Mouse (Mus musculus) heart, embryonic 14.5 days (tissue): ENCODE data around the gene Rnd1. TPM values are rescaled to one million over a fixed set of nuclear protein-coding genes. Genes with fewer than 3 reads are reported as not detected.

Source experiments
- ATAC-seq: fragments of 200-750 bp; cut with Nextera tagmentation; 2 replicates; pipeline ENCODE4 v1.8.0; 2017; ENCODE audit warnings: low read depth, moderate TSS enrichment; ENCODE audit not compliant: insufficient number of reproducible peaks, insufficient read depth, low FRiP score
- H3K27ac ChIP-seq, 2 experiments: fragments of 200-500 bp in 1 of 2; fragments of 300-500 bp in 1 of 2; sonication (generic) in 1 of 2; replicated peaks in 1 of 2; 2 replicates each; pipeline ENCODE4 v1.5.1; 2012 to 2014; ENCODE audit warnings: low read depth in 2 of 2, low read length in 2 of 2, control low read depth in 1 of 2, mild to moderate bottlenecking in 1 of 2, mixed read lengths in 1 of 2; ENCODE audit not compliant: control insufficient read depth in 1 of 2, insufficient read depth in 1 of 2
- H3K27me3 ChIP-seq: fragments of 300-500 bp; sonication (generic); 2 replicates; pipeline ENCODE4 v1.6.1; 2014; ENCODE audit warnings: mild to moderate bottlenecking, low read length, control low read depth; ENCODE audit not compliant: control insufficient read depth, insufficient read depth
- H3K36me3 ChIP-seq: fragments of 300-500 bp; sonication (generic); 2 replicates; pipeline ENCODE4 v1.6.1; 2014; ENCODE audit warnings: mild to moderate bottlenecking, control low read depth, low read length, mixed read lengths; ENCODE audit not compliant: control insufficient read depth, insufficient read depth
- H3K4me1 ChIP-seq, 2 experiments: fragments of 200-500 bp in 1 of 2; fragments of 300-500 bp in 1 of 2; sonication (generic) in 1 of 2; 2 replicates each; pipeline ENCODE4 v1.6.1; 2012 to 2014; ENCODE audit warnings: low read length in 2 of 2, control low read depth in 1 of 2, mixed read lengths in 1 of 2; ENCODE audit not compliant: control insufficient read depth in 2 of 2, insufficient read depth in 2 of 2
- H3K4me2 ChIP-seq: fragments of 300-500 bp; sonication (generic); 2 replicates; pipeline ENCODE4 v1.6.1; 2014; ENCODE audit warnings: mild to moderate bottlenecking, low read length
- H3K4me3 ChIP-seq, 2 experiments: fragments of 200-500 bp in 1 of 2; fragments of 300-500 bp in 1 of 2; sonication (generic) in 1 of 2; 2 replicates each; pipeline ENCODE4 v1.5.1; 2012 to 2014; ENCODE audit warnings: low read length in 2 of 2, mild to moderate bottlenecking in 2 of 2, control low read depth in 1 of 2, low read depth in 1 of 2, moderate library complexity in 1 of 2; ENCODE audit not compliant: control insufficient read depth in 1 of 2, insufficient read depth in 1 of 2
- H3K9ac ChIP-seq: fragments of 300-500 bp; sonication (generic); 2 replicates; pipeline ENCODE4 v1.6.1; 2014; ENCODE audit warnings: mild to moderate bottlenecking, low read length
- H3K9me3 ChIP-seq: fragments of 300-500 bp; sonication (generic); 2 replicates; pipeline ENCODE4 v1.6.1; 2016; ENCODE audit warnings: low read length, control low read depth; ENCODE audit not compliant: control insufficient read depth
- WGBS: fragments of 180-500 bp; shearing (Covaris S2); extraction: QIAGEN DNeasy Blood & Tissue Kit; methylation state at CpG from one replicate; pipeline ENCODE4 v1.1.7; 2014; 5-methylcytosine and 5-hydroxymethylcytosine counted together
- polyA plus RNA-seq: library from polyadenylated mRNA; unstranded; fragments of >200 nt; fragmentation: Nextera tagmentation; extraction: Ambion mirVana; gene quantifications from 2 replicates; pipeline ENCODE4 v1.2.1, GENCODE M21; 2014

The Rnd1 gene
- polyA plus RNA-seq, 1 experiment from 2014 or later, result 1.3 TPM

DNA sequence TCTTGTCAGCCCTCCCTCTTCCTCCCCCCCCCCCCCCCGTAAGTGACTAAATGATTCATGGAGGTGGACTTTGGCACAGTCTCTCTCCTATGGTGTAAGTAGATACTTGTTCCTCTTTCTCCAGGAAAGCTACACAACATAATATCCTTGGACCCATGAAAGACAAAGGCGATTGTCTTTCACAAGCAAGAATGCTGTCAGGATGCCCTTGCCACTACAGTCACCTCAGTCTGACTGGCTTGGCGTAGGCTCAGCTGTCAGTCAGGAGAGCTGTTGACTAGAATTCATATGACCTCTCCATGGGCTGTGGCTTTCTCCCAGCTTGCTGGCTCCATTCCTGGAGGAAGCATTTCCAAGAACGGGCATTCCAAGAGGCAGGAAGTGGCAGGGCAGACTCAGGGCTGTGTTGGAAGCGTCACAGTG lies 37.0 kb upstream of the Rnd1 start:
- H3K4me2 ChIP-seq, result no peak overlapping the region
- no peaks in the 10 kb centered on the region for H3K9me3 ChIP-seq
- H3K4me1 ChIP-seq, result peaks cover 4 to 8% of the 10 kb centered on the region in 2 experiments; a peak in 3 of 4 replicates
- H3K27ac ChIP-seq, result peak overlapping the region in 1 of 2 experiments; percentile 19; a peak in 1 of 4 replicates
- H3K4me3 ChIP-seq, result no peak overlapping the region
- H3K36me3 ChIP-seq, result no peaks in the 10 kb centered on the region
- WGBS, result 43% methylated on average over 5 of the region's 5 CpGs
- ATAC-seq, result no peak
- H3K27me3 ChIP-seq, result no peaks in the 10 kb centered on the region; the same call in 1 of the 2 replicates
- H3K9ac ChIP-seq, result no peak overlapping the region

DNA sequence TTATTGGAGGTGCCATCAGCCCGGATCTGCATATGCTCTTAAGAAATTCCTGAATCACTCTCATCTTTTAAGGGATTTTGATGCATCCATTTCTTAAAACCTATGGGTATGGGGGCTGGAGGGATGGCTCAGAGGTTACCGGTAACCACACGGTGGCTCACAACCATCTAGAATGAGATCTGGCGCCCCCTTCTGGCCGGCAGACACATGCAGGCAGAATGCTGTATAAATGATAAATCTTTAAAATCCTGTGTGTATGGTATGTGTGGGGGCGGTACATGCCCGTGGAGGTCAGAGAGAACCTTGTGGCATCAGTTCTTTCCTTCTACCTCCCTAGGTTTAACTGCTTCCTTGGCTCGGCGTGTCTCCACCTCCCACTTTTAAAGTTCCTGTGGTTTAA lies 33.2 kb upstream of the Rnd1 start:
- Histone ChIP-seq H3K9ac (no peak overlapping the region), H3K27ac (no peak overlapping the region), H3K4me2 (no peak overlapping the region), H3K4me1 (peaks cover 6 to 8% of the 10 kb centered on the region in 2 experiments; a peak in 3 of 4 replicates), H3K9me3 (no peaks in the 10 kb centered on the region), H3K27me3 (no peaks in the 10 kb centered on the region; the same call in 1 of the 2 replicates), H3K4me3 (no peak overlapping the region), H3K36me3 (no peaks in the 10 kb centered on the region)
- 15% methylated on average over 9 of the region's 9 CpGs for WGBS
- no peak for ATAC-seq

DNA sequence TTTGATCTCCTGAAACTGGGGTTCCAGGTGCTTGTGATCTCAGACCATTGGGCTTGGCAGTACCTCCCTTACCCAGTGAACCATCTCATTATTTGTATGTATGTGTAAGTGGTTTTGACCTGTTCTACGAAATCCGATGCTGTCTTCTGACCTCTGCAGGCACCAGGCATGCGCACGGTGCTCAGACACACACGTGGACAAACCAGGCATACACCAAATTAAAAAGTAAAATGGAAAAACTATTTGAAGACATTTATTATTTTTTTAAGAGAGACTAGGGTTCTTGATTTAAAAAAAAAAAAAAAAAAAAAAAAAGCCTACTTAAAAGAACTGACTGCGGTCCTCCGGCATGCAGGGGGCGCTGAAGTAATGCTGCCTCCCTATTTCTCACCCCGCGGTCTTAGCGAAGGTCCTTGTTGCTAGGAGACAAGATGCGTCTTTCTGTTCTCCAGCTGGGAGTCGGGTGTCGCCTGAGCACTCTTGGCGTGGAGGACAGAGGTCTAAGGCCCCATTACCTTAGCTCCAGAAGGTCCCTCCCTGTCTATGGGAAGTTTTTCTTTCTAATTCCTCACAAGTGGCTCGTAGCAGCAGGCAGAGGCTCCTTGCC lies 30.6 kb upstream of the Rnd1 start, which contains the start of gene Ccdc65:
Gene Ccdc65, plus strand, starts transcription at position 442 of the 607 bp plus-strand sequence.
- Histone ChIP-seq H3K4me3 (peak within 1 kb of the TSS; percentile 39 to 42), H3K27ac (no peak within 1 kb of the TSS), H3K4me1 (peaks cover 0 to 2% of the 10 kb centered on the region in 2 experiments; a peak in 1 of 4 replicates), H3K4me2 (peak within 1 kb of the TSS; percentile 66), H3K9ac (peak within 1 kb of the TSS; percentile 39; the same call in 1 of the 2 replicates), H3K27me3 (peaks cover 10% of the 10 kb centered on the region), H3K9me3 (no peaks in the 10 kb centered on the region), H3K36me3 (no peaks in the 10 kb centered on the region)
- 18% methylated on average over 16 of the region's 16 CpGs for WGBS
- ATAC-seq, result no peak

DNA sequence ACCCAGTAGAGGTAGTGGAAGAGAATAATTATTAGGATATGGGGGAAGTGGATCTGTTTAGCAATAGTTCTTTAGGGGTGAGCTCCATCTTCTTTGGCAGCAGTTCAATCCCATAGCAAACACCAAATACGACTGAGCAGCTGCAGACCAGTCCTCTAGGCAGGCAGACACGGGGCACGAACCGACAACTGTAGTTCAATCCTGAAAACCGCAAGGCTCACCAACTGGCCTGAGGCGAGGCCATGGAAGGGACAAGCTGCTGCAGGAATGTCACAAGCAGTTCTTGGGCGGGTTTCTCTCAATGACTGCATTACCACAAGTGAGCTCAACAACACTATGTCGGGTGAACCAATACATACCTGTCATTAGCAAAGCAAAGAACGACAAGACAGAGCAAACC lies 27.1 kb upstream of the Rnd1 start:
- no peaks in the 10 kb centered on the region for H3K9me3 ChIP-seq
- H3K4me3 ChIP-seq, result no peak overlapping the region
- peaks cover 41% of the 10 kb centered on the region for H3K27me3 ChIP-seq
- peaks cover 0 to 6% of the 10 kb centered on the region in 2 experiments; a peak in 1 of 4 replicates for H3K4me1 ChIP-seq
- H3K9ac ChIP-seq, result no peak overlapping the region
- H3K27ac ChIP-seq, result no peak overlapping the region
- ATAC-seq, result no peak
- WGBS, result 55% methylated on average over 9 of the region's 9 CpGs
- H3K4me2 ChIP-seq, result no peak overlapping the region
- no peaks in the 10 kb centered on the region for H3K36me3 ChIP-seq

DNA sequence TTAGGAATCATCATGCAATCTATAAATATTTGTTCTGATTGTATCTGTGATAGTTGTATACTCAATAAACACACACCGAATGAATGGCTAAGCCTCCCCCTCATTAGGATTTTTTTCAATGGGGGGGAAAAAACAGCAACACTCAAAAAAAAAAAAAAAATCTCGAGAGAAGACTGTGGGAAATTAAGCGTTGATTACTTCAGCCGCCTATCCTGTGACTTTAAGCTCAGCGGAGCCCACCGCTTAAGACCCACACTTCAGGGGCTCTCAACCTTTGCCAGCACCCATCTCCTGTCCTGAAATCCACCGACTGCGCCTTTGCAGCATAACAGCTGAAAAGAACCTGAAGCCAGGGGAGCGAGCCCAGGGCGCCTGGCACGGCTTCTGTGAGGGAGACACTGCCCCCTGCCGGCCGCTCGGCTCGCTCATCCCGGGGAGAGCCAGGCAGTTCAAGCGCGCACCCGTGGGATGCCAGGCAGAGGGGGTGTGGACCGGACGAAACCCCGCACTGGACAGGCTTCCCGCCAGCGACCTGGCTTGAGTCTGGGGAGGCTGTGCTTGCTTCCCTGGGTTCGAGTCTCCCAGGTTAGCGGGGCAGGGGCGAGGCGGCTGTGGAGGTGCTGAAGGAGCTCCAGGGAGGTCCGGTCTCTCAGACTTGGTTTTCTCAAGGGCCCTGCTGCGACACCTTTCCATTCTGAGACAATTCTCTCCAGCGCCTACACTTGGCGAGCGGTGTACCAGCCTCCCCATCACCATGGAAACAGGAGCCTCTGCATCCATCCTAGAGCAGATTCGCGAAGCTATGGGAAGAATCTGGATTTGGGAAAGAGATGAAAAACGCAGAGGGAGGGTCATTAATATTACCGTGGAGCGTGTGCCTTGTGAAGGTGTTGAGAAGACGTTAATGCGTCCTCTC lies 22.2 kb upstream of the Rnd1 start:
- Histone ChIP-seq H3K27ac (no peak overlapping the region), H3K4me2 (peak overlapping the region; percentile 63), H3K9ac (peak overlapping the region; percentile 51; the same call in 1 of the 2 replicates), H3K4me3 (peak overlapping the region; percentile 31 to 33), H3K36me3 (no peaks in the 10 kb centered on the region), H3K9me3 (no peaks in the 10 kb centered on the region), H3K4me1 (peaks cover 0 to 5% of the 10 kb centered on the region in 2 experiments; a peak in 1 of 4 replicates), H3K27me3 (peaks cover 34% of the 10 kb centered on the region)
- 6% methylated on average over 40 of the region's 40 CpGs for WGBS
- peak; percentile 77 for ATAC-seq

DNA sequence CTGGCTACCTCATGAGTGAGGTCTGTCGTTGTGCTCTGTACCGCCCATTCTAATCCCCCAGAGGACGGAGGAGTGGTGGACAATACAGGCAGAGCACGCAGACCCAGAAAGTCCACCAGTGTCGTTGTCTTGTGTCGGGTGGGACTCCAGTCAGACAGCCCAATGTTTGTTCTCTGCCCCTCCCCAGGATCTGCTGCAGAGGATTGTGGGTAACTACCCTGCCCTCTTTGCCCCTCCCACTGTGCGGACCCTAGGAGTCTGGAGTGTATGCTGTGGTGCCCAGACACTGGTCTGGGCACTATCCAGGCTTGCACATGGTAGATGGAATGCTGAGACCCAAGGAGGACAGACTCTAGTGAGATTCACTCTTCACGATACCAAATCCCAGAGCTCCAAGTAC lies 19.0 kb upstream of the Rnd1 start:
- Histone ChIP-seq H3K4me2 (no peak overlapping the region), H3K4me3 (no peak overlapping the region)
- 60% methylated on average over 8 of the region's 8 CpGs for WGBS

DNA sequence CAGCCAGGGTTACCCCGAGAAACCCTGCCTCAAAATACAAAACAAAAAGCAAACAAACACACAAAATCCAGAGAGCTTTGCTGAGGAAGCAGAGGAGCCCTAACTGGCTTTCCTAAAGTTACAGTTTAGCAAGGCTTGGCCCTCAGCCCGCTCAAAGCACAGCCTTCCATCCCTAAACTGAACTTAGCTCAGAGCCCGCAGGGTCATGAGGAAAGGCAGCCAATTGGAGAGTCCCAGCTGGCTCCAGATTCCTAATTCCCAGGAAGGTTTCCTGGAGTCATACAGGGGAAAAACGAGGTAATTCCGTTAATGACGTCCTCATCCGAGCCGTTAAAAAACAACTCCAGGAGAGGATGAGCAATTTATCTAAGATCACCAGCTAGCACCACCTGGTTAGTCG lies 18.5 kb upstream of the Rnd1 start:
- Histone ChIP-seq H3K4me3 (no peak overlapping the region), H3K4me1 (peaks cover 21 to 23% of the 10 kb centered on the region in 2 experiments), H3K9ac (no peak overlapping the region), H3K27ac (no peak overlapping the region), H3K36me3 (no peaks in the 10 kb centered on the region), H3K27me3 (peaks cover 11% of the 10 kb centered on the region), H3K9me3 (no peaks in the 10 kb centered on the region), H3K4me2 (no peak overlapping the region)
- no peak for ATAC-seq
- 46% methylated on average over 9 of the region's 9 CpGs for WGBS

More for the DNA sequence above, 19.0 kb upstream of the Rnd1 start:
- Histone ChIP-seq H3K4me1 (peaks cover 16 to 20% of the 10 kb centered on the region in 2 experiments), H3K36me3 (no peaks in the 10 kb centered on the region), H3K27me3 (peaks cover 16% of the 10 kb centered on the region), H3K9me3 (no peaks in the 10 kb centered on the region), H3K9ac (no peak overlapping the region), H3K27ac (no peak overlapping the region)
- ATAC-seq, result no peak
